Mouse (Mus musculus) urinary bladder, postnatal 4 days (tissue): ENCODE data around the gene Kdm2b.
"Not testable (repeated sequence)": the region's sequence is repeated elsewhere in the genome, so short reads cannot be mapped to it uniquely, and the experiment has no call there.

Source experiments
- DNase-seq, 2 experiments: peaks; one replicate each; pipeline ENCODE4 v3.0.0; 2021 to 2022; ENCODE audit warnings: low spot score in 2 of 2

Kdm2b gene

GRCm38 (mm10) chr5:122978970-122979369, 10.7 kb downstream of the Kdm2b start:
- DNase-seq: no peak

- not testable (repeated sequence) for DNase-seq
Observed at GRCm38 (mm10) chr5:122974701-122975100, 14.9 kb downstream of the Kdm2b start.

GRCm38 (mm10) chr5:122972116-122972515, 17.5 kb downstream of the Kdm2b start:
- no peak for DNase-seq

GRCm38 (mm10) chr5:122971438-122971837, 18.2 kb downstream of the Kdm2b start:
- no peak for DNase-seq

GRCm38 (mm10) chr5:122970056-122970455, 19.6 kb downstream of the Kdm2b start:
- no peak for DNase-seq

- DNase-seq: peak; percentile 57 to 75
Observed at GRCm38 (mm10) chr5:122968322-122968721, 21.3 kb downstream of the Kdm2b start.

GRCm38 (mm10) chr5:122965427-122965826, 24.2 kb downstream of the Kdm2b start:
- DNase-seq: no peak

- no peak for DNase-seq
Observed at GRCm38 (mm10) chr5:122964853-122965252, 24.8 kb downstream of the Kdm2b start.

GRCm38 (mm10) chr5:122961905-122962304, 27.7 kb downstream of the Kdm2b start:
- no peak for DNase-seq

GRCm38 (mm10) chr5:122959391-122959790, 30.2 kb downstream of the Kdm2b start:
- DNase-seq: no peak

GRCm38 (mm10) chr5:122956059-122956458, 33.6 kb downstream of the Kdm2b start:
- DNase-seq: no peak

- DNase-seq: no peak
Observed at GRCm38 (mm10) chr5:122951913-122952641, 37.5 kb downstream of the Kdm2b start.

- peak in 1 of 2 experiments; percentile 40 for DNase-seq
Observed at GRCm38 (mm10) chr5:122951056-122951912, 38.3 kb downstream of the Kdm2b start.

- DNase-seq: no peak
Observed at GRCm38 (mm10) chr5:122950329-122950953, 39.2 kb downstream of the Kdm2b start.

GRCm38 (mm10) chr5:122949101-122949500, 40.5 kb downstream of the Kdm2b start:
- DNase-seq: no peak

GRCm38 (mm10) chr5:122947534-122947933, 42.1 kb downstream of the Kdm2b start:
- no peak for DNase-seq

GRCm38 (mm10) chr5:122938676-122939075, 50.9 kb downstream of the Kdm2b start:
- DNase-seq: no peak

GRCm38 (mm10) chr5:122937958-122938540, 51.6 kb downstream of the Kdm2b start:
- no peak for DNase-seq

GRCm38 (mm10) chr5:122937031-122937430, 52.6 kb downstream of the Kdm2b start:
- no peak for DNase-seq

- DNase-seq: no peak
Observed at GRCm38 (mm10) chr5:122935810-122936209, 53.8 kb downstream of the Kdm2b start.

GRCm38 (mm10) chr5:122930991-122931390, 58.6 kb downstream of the Kdm2b start:
- no peak for DNase-seq

GRCm38 (mm10) chr5:122928293-122928692, 61.3 kb downstream of the Kdm2b start:
- no peak for DNase-seq
